Mouse (Mus musculus): ENCODE results near the gene Lrpprc.

The Lrpprc gene

DNA sequence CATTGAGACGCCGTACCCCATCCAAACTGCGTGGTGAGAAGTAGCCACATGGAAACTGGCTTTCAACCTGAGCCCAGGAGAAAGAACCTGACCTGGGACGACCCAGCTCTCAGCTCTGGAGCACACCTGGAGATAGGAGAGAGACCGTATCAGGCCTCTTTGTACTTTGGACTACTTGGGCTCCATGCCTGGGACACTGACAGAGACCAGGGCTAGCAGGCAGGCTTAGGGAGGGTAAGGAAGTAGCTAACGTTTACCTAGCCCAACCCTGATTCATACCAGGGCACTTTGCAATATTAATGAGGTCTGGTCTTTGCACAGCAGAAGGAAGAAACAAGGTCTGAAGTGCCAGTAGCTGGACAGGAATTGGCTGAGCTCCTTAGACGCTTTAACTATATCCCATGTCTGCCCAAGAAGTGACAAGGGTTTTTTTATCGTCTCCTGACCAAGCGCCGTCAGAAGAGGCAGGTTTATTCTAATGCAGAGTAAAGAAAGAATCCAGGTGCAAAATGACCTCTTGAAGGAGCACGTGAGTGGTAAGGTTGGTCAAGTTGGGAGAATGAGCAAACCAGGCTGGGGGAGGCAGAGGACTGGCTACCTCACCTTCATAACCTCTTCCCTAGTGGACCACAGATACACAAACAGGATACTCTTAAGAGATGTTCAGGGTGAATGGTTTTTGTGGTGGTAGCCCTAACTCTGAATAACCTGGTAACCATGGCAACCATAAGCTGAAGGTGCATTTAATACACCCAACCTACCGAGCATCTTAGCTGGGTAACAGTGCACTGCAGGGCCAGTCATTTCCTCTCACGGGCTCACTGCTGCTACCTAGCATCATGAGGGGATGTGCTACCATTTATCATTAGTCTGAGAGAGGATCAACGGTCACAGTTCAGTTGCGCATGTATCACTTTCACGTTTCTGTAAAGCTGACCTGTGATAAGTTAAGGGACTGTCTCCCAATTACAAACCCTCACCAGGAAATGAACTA lies 117.9 kb downstream of the Lrpprc start:
- no peak for DNase-seq (ENCODE audit: low read depth in 2 of 2, low spot score in 2 of 2)

GRCm38 (mm10) chr17:84667848-84668247 lies 122.7 kb downstream of the Lrpprc start:
- DNase-seq (ENCODE audit: low read depth in 2 of 2, low spot score in 2 of 2) = no peak

DNA sequence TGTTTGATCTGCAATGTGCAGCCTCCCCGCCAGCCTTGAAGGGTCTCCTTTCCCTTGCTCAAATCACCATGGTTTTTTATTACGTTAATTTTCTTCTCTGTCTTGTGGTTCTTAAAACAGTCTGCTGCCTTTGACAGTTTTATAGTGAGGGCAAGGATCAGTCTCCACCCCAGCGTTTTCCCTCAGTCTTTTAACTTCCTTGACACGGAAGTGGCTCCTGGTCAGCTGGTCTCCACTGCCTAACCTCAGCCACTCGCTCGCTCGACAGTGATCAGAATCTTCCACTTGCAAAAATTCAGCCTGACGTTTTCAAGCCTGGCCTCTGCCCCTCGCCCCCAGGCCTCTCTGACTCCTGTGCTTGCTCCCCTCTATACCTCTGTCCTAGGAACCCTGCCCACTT lies 124.9 kb downstream of the Lrpprc start:
- DNase-seq (ENCODE audit: low read depth in 2 of 2, low spot score in 2 of 2) = no peak

DNA sequence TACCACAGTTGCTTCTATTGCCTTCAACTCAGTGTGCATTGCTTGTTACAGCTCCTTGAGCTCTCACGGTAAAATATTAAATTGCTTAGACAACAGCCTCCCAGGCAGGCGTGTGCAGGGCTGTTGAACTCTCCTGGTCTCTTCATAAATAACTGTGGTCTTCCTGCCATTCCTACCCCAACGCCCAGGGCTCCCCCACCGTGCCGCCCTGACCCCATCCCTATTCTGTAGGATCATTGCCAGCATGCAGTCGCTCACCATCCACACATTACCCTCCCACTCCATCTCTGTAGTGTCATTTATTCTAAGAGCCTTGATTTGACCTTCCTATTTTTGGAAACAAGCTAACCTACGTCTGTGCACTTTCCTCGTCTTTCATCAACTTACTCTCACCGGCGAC lies 125.5 kb downstream of the Lrpprc start:
- no peak for DNase-seq (ENCODE audit: low read depth in 2 of 2, low spot score in 2 of 2)

DNA sequence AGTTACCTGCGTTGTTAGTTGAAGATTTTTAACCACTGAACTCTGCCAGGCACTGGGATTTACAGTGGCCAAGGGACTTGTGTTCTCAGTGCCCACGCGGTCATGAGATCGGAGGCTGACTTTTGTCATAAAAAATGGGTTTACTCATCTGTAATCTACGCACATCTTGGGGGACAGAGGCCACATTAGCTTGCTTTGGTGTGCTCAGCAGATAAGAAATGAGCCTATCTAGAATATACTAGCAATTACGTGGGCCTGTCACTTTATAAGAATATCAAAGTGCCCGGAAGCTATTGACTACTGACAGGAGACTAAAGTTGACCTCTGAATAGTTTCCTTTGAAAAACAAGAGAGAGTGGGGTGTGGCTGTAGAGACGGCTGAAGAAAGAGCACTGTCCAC lies 131.6 kb downstream of the Lrpprc start:
- DNase-seq (ENCODE audit: low read depth in 2 of 2, low spot score in 2 of 2) = no peak

DNA sequence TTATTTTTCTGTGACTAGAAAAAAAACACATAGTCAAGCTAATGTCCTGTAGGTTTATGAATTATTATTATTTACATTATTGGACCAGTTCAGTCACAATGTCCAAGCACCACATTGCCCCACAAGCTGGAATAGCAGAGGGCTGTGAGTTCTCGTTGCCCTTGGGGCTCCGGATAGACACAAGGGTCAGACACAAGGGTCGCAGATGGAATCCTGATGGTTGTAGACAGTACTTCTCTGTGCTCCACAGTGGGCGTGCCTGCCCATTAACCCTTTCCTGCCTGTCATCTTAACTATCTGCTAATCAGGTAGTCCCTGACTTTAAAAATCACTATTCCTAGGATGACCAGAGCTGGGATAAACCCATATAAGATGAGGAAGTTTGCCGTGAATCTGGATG lies 132.4 kb downstream of the Lrpprc start:
- no peak for DNase-seq (ENCODE audit: low read depth in 2 of 2, low spot score in 2 of 2)

- no peak for DNase-seq (ENCODE audit: low read depth in 2 of 2, low spot score in 2 of 2)
These were observed 132.8 kb downstream of the Lrpprc start for GRCm38 (mm10) chr17:84657782-84658181.

DNA sequence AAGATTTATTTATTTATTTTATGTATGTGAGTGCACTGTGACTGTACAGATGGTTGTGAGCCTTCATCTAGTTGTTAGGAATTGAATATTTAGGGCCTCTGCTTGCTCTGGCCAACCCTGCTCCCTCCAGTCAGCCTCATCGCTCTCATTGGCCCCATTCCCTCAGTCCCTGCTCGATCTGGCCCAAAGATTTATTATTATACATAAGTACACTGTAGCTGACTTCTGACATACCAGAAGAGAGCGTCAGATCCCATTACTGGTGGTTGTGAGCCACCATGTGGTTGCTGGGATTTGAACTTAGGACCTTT lies 133.2 kb downstream of the Lrpprc start:
- no peak for DNase-seq (ENCODE audit: low read depth in 2 of 2, low spot score in 2 of 2)

- no peak for DNase-seq (ENCODE audit: low read depth in 2 of 2, low spot score in 2 of 2)
These were observed 133.8 kb downstream of the Lrpprc start for GRCm38 (mm10) chr17:84656653-84657421.

DNA sequence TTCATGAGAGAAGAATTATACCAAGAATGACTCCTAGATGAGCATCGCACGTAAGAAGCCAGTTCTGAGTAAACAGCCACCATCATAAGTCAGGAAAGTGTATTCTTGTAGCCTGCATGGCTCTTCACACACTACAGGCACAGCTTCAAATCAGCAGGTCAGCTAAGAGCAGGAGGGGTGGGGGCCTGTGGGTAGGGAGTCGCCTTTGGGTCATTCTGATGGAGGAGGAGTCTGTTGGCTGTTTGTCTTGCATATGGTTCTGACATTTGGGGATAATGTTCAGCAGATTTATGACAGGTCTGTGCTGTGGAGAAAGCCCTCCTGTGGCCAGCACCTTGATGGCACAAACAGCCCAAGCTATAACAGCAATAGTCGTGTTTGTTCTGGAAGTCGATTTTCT lies 134.4 kb downstream of the Lrpprc start:
- no peak for DNase-seq (ENCODE audit: low read depth in 2 of 2, low spot score in 2 of 2)

Data from CD8-positive naive resting alpha-beta T cell, adult 2 months (primary cell).